Mouse (Mus musculus): ENCODE results near the gene Prss42. TPM values are rescaled to one million over a fixed set of nuclear protein-coding genes. Genes with fewer than 3 reads are reported as not detected.

Gene Prss42
- not detected for total RNA-seq (2021)
- long read RNA-seq, experiment 1 = 0 reads
- long read RNA-seq, experiment 2 = 0 reads

- no peak for DNase-seq
Observed at GRCm38 (mm10) chr9:110797866-110798265, at the start of gene Prss42. Gene Prss42 (plus strand): TSS chr9:110798166.

GRCm38 (mm10) chr9:110748451-110748850 lies 49.5 kb upstream of the Prss42 start:
- intact Hi-C loops (cut with DNase I) = no loop called here
- DNase-seq = no peak

More at GRCm38 (mm10) chr9:110797866-110798265, at the start of gene Prss42:
- intact Hi-C loops (cut with DNase I) = loop anchor here (5.0 kb wide), 1 partner anchor 49 kb away; no protein-coding TSS in a partner anchor

- intact Hi-C loops (cut with DNase I) = no loop called here
Observed at GRCm38 (mm10) chr9:110750404-110751187, 47.4 kb upstream of the Prss42 start.

DNA sequence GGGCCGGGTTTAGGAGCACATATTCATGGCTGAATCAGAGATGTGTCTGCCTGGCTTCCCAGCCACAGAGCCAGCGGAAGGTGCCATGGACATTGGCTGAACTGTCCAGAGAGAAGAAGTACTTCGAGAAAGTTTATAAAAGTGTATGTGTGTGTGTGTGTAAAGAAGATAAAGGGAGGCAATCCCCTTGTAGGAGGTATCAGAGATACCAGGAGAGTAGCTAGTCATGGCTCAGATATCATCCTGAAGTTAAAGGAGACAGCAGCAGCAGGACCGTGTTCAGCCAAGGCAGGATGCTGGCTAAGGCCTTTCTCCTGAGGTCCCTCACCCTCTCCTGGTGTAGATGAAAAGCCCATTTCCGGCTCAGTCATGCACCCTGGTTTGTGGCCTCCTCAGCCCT lies 46.6 kb upstream of the Prss42 start:
- no peak for DNase-seq
- intact Hi-C loops (cut with DNase I) = no loop called here

More at GRCm38 (mm10) chr9:110750404-110751187, 47.4 kb upstream of the Prss42 start:
- no peak for DNase-seq

DNA sequence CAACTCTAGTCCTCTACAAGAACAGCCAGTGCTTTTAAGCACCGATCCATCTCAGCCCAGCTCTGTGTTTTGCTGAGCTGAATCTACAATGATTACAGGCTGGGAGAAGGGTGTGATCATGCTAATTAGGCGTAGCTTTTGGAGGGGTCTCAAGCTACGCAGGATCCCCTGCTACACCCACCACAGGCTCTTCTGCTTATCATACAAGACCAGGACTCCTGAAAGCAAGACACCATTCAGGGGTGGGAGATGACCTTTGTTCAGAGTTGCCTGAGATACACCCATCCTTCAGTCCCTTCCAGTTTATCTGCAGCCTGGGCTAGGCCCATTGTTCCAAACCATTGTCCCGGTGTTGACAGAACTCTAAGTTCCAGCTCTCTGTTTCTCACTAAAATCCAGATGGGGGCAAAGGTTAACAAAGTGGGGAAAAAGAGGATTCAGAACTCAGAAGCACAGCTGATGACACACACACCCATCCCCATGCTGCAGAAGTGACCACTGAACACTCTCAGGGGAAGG lies 45.0 kb upstream of the Prss42 start:
- no peak for DNase-seq
- intact Hi-C loops (cut with DNase I) = no loop called here

GRCm38 (mm10) chr9:110753773-110754172 lies 44.2 kb upstream of the Prss42 start:
- intact Hi-C loops (cut with DNase I) = no loop called here
- no peak for DNase-seq

DNA sequence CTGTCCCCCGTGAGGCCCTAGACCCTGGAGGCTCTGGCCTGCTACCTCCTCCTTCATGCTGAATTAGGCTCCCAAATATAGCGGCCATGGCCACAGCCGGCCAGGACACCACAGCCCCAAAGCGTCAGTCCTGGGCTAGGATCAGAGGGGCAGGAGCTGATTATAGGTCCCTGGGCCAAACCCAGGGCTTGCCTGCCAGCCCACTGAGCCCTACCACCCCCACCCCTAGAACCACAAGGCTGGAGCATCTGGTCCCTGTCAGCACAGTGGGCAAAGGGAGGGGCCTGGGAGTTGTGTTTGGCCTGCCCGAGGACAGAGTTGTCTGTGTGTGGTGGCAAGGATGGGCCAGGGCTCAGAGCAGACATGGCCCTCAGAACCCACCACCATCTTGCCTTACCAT lies 40.1 kb upstream of the Prss42 start:
- DNase-seq = no peak
- intact Hi-C loops (cut with DNase I) = no loop called here

DNA sequence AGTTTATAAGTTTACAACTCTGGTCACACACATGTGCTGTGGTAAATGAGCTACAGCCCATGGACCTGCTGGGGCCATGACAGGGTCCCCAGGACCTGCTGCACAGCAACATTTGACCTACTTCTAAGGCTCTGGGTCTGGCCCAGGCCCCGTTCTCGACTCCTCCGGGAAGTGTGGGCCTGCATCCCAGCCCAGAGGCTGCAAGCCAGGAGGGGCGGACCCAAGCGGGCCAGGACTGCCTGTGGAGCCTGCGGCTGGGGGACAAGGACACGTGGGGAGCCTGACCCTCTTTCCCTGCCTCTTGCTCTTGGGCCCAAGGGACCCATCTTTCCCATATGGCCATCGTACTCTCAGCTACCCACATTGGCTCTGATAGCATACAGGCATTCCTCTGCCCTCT lies 39.4 kb upstream of the Prss42 start:
- DNase-seq = peak; percentile 85
- intact Hi-C loops (cut with DNase I) = no loop called here

- DNase-seq = peak in 1 of 2 experiments; percentile 31
- intact Hi-C loops (cut with DNase I) = no loop called here
Observed at GRCm38 (mm10) chr9:110759265-110759664, 38.7 kb upstream of the Prss42 start.

- no peak for DNase-seq
- intact Hi-C loops (cut with DNase I) = no loop called here
Observed at GRCm38 (mm10) chr9:110760886-110761285, 37.1 kb upstream of the Prss42 start.

DNA sequence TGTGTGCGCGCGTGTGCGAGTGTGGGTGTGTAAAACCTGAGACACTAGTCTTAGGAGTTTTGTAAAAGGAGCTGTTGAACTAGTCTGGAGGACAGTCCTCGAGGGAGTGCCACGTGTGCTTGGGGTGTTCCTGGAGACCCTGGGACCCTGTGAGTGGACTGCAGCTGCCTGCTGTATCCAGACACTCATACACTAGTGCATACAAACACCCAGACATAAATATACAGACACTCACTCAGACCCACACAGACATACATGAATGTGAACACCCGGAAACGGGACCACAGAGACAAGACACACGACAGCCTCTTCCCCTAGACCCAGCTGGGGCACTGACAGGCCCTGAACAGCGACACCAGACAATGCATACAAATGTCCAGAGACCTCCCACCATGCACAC lies 35.2 kb upstream of the Prss42 start:
- intact Hi-C loops (cut with DNase I) = no loop called here
- DNase-seq = no peak

- no peak for DNase-seq
- intact Hi-C loops (cut with DNase I) = no loop called here
Observed at GRCm38 (mm10) chr9:110763405-110763804, 34.6 kb upstream of the Prss42 start.

- no peak for DNase-seq
- intact Hi-C loops (cut with DNase I) = no loop called here
Observed at GRCm38 (mm10) chr9:110772336-110772735, 25.6 kb upstream of the Prss42 start.

GRCm38 (mm10) chr9:110774403-110775268 lies 23.3 kb upstream of the Prss42 start:
- DNase-seq = no peak
- intact Hi-C loops (cut with DNase I) = no loop called here

GRCm38 (mm10) chr9:110775269-110776022 lies 22.5 kb upstream of the Prss42 start:
- no peak for DNase-seq
- intact Hi-C loops (cut with DNase I) = no loop called here

DNA sequence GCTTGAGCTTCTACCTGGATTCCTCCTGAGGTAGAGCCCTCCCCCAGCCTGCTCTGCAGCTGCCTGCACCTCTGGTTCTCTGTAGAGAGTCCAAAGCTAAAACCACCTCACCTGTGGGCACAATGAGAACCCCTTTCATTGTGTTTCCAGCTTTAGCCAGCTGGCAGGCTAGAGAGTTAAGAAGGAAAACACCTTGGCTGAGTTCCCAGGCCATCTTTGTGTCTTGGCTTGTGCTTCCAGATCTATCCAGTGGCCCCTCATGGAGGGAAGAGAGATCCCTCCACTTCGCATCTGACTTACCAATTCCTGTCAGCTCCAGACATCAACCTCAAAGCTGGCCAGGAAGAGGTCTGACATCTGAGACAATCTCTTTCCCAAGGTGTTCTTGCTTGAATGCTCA lies 19.9 kb upstream of the Prss42 start:
- no peak for DNase-seq
- intact Hi-C loops (cut with DNase I) = loop anchor here (2.0 kb wide), 1 partner anchor 53 kb away; no protein-coding TSS in a partner anchor

DNA sequence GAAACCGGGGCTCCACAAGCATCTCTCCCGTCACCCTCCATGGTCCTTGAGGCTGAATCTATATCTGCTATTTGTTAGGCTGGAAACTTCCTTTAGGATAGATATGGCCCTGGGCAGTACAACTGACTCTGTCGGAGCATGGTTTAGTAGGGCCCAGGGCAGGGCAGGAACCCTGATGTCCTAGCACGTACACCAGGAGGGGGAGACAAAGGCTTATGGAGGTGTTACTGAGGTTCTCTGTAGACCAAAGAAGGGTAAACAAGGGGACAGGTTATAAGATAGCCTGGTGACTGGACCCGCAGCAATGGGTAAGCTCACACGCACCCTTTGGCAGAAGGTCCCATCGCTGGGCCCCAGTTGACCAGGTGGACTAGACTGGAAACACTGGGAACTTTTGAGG lies 19.4 kb upstream of the Prss42 start:
- no peak for DNase-seq
- intact Hi-C loops (cut with DNase I) = loop anchor here (2.0 kb wide), 1 partner anchor 54 kb away; no protein-coding TSS in a partner anchor

DNA sequence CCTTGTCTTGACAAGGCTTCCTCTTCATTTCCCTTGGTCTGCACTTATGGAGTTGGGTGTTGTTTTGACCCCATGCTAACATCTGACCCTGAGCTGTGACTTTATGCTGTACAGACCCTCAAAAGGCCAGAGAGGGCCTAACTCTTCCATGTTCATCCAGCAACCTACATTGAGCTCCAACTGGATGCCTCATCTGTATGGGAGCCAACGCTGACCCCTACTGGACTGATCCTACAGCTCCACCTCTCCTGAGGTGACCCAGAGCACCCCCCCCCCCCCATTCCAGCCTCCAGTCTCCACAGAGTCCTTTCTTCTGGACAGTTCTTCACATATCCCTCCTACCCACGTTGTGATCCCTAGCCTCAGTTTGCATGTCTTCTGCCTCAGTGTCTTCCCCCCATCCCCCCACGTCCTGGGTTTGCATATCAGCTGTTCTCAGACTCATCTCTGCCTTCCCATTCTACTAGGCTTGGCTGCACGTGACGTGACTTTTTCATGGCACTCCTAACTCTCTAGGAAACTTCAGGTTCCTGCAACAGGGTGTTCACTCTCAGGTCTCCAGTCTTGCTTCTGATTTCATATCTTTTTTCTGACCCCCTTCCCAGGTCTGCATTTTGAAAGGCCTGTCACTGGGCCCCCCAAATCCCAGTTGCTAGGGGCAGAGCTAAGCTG lies 18.6 kb upstream of the Prss42 start:
- intact Hi-C loops (cut with DNase I) = loop anchor here (2.0 kb wide), 1 partner anchor 55 kb away; no protein-coding TSS in a partner anchor
- no peak for DNase-seq

- intact Hi-C loops (cut with DNase I) = loop anchor here (2.0 to 5.0 kb wide), 2 partner anchors 50 to 144 kb away; no protein-coding TSS in a partner anchor
- peak; percentile 95 to 97 for DNase-seq
Observed at GRCm38 (mm10) chr9:110781256-110781721, 16.7 kb upstream of the Prss42 start.

Data from gastrocnemius, postnatal 36 days (tissue).